Mouse (Mus musculus) liver, embryonic 11.5 days (tissue): Measurements from ENCODE around the gene Fgf22. TPM values are rescaled to one million over a fixed set of nuclear protein-coding genes. Genes with fewer than 3 reads are reported as not detected.

Experiments
- ATAC-seq: fragments of 200-750 bp; cut with Nextera tagmentation; replicated peaks from 2 replicates; pipeline ENCODE4 v1.8.0; 2017; ENCODE audit warnings: moderate number of reproducible peaks, mild to moderate bottlenecking, moderate TSS enrichment, moderate library complexity; ENCODE audit not compliant: low FRiP score
- DNase-seq: peaks from one replicate; pipeline ENCODE4 v3.0.0-alpha.2; 2017; ENCODE audit warnings: low spot score
- H3K27ac ChIP-seq: fragments of 300-500 bp; sonication (generic); 2 replicates; pipeline ENCODE4 v1.5.1; 2014; ENCODE audit warnings: mild to moderate bottlenecking, low read depth, low read length, control low read depth
- H3K27me3 ChIP-seq: fragments of 300-500 bp; sonication (generic); replicated peaks from 2 replicates; pipeline ENCODE4 v1.6.1; 2014; ENCODE audit warnings: low read length, mixed read lengths; ENCODE audit not compliant: control insufficient read depth, insufficient read depth
- H3K36me3 ChIP-seq: fragments of 300-500 bp; sonication (generic); 2 replicates; pipeline ENCODE4 v1.6.1; 2014; ENCODE audit warnings: mild to moderate bottlenecking, low read length, moderate library complexity, mixed read lengths; ENCODE audit not compliant: control insufficient read depth, insufficient read depth
- H3K4me1 ChIP-seq: fragments of 300-500 bp; sonication (generic); replicated peaks from 2 replicates; pipeline ENCODE4 v1.6.1; 2014; ENCODE audit warnings: low read length, mixed read lengths; ENCODE audit not compliant: control insufficient read depth, insufficient read depth
- H3K4me2 ChIP-seq: fragments of 300-500 bp; sonication (generic); 2 replicates; pipeline ENCODE4 v1.6.1; 2014; ENCODE audit warnings: mild to moderate bottlenecking, control low read depth, moderate library complexity
- H3K4me3 ChIP-seq: fragments of 300-500 bp; sonication (generic); 2 replicates; pipeline ENCODE4 v1.5.1; 2014; ENCODE audit warnings: low read depth, low read length, control low read depth
- H3K9ac ChIP-seq: fragments of 300-500 bp; sonication (generic); 2 replicates; pipeline ENCODE4 v1.6.1; 2014; ENCODE audit warnings: low read depth, low read length, control low read depth
- H3K9me3 ChIP-seq: fragments of 300-500 bp; sonication (generic); 2 replicates; pipeline ENCODE4 v1.6.1; 2016; ENCODE audit warnings: low read length, inconsistent platforms, mixed read lengths; ENCODE audit not compliant: control insufficient read depth
- WGBS: fragments of 180-500 bp; shearing (Covaris S2); extraction: QIAGEN DNeasy Blood & Tissue Kit; methylation state at CpG from one replicate; pipeline ENCODE4 v1.1.7; 2014; 5-methylcytosine and 5-hydroxymethylcytosine counted together
- polyA plus RNA-seq: library from polyadenylated mRNA; unstranded; fragments of >200 nt; fragmentation: Nextera tagmentation; extraction: Ambion mirVana; gene quantifications from 2 replicates; pipeline ENCODE4 v1.2.1, GENCODE M21; 2014

Fgf22 gene
- polyA plus RNA-seq: 0.23 TPM in 1 of 2 replicates, not detected in the other

DNA sequence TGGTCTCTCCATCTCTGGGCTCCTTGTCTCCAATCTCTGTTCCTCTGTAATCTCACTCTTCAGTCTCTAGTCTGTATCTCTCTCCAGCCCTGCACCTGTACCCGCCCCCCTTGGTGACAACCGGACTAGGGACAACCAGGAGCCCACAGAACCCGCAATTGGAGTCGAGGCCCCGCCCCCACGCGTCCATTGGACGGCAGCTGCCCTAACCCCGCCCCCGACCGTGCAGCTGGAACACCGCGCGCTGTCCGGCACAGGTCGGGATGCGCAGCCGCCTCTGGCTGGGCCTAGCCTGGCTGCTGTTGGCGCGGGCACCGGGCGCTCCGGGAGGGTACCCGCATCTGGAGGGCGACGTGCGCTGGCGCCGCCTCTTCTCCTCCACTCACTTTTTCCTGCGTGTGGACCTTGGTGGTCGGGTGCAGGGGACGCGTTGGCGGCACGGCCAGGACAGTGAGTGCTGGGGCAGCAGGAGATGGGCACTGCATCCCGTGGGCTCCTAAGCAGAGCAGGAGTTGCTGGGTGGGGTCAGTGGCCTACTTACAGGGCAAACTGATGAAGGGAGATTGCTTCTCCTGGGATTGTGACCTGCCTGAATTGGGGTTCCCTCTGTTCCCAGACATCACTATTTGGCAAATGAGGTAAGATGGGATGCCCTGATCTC, at the start of gene Fgf22:
Gene Fgf22, plus strand, starts transcription at position 221 of the 661 bp plus-strand sequence.
- peaks cover 2% of the 10 kb centered on the region; the same call in 1 of the 2 replicates for H3K27me3 ChIP-seq
- peaks cover 10% of the 10 kb centered on the region; the same call in 1 of the 2 replicates for H3K4me1 ChIP-seq
- H3K27ac ChIP-seq: no peak within 1 kb of the TSS
- DNase-seq (peak; percentile 72), ATAC-seq (peak; percentile 79)
- H3K9ac ChIP-seq: no peak within 1 kb of the TSS
- H3K4me2 ChIP-seq: peak within 1 kb of the TSS; percentile 77
- WGBS: 3% methylated on average over 35 of the region's 36 CpGs
- H3K9me3 ChIP-seq: no peaks in the 10 kb centered on the region
- peak within 1 kb of the TSS; percentile 35 for H3K4me3 ChIP-seq
- peaks cover 32% of the 10 kb centered on the region; the same call in 1 of the 2 replicates for H3K36me3 ChIP-seq

DNA sequence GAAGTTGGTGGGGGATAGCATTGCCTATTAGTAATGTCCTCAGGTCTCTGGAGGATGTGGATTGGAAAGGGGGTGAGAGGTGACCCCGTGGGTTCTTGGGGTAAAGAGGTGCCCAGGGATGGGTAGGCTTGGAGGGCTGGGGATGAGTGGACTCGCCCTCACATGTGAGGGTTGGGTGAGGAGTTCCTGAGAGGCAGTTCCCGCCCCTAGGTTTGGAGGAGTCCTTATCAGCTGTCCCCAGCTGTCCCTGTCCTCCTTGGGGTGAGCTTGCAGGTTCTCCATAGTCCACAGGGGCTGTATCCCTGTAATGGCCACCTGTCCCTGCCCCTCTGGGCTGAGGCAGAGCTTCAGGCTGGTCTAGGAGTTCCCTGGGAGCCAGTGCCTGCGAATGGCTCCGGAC, 48.9 kb upstream of the Fgf22 start:
- Histone ChIP-seq H3K36me3 (peaks cover 37% of the 10 kb centered on the region), H3K4me2 (peak overlapping the region; percentile 82), H3K4me1 (peaks cover 48% of the 10 kb centered on the region), H3K27me3 (no peaks in the 10 kb centered on the region), H3K27ac (peak overlapping the region; percentile 92), H3K4me3 (peak overlapping the region; percentile 95), H3K9ac (peak overlapping the region; percentile 98), H3K9me3 (no peaks in the 10 kb centered on the region)
- 52% methylated on average over 5 of the region's 5 CpGs for WGBS
- ATAC-seq: peak; percentile 78
- DNase-seq: peak; percentile 63

DNA sequence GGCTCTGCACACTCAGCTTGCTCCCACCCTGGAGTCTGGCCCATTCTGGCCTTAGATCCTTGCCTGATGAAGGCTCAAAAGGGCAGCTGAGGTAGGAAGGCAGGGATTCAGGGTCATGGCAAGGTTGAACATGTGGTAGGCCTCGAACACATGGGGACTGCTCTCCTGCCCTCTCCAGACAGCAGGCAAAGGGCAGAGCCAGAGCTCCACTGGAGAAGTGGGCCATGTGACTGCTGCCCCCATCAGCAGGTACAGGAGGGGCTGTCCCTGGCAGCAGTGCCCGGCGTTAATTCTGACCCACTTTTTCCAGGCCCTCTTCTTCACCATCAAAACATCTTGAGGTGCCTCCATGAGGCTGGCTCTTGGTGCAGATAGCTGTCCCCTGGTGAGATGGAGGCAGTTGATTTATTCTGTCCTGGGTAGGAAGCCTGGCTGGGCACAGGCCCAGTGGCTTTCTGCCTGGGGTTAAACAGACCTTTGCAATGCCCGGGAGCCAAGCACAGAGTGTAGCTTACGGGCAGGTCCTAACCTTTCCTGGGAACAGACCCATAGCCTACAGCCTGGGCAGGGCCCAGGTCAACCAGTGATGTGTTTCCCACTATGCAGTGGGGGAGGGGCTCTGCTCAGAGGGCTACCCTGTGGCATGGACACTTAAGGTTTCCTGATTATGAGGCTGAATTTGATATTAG, 48.3 kb upstream of the Fgf22 start:
- WGBS: 65% methylated on average over 5 of the region's 5 CpGs
- DNase-seq (no peak), ATAC-seq (no peak)
- peak overlapping the region; percentile 95 for H3K4me3 ChIP-seq
- H3K9ac ChIP-seq: peak overlapping the region; percentile 98
- H3K9me3 ChIP-seq: no peaks in the 10 kb centered on the region
- peaks cover 43% of the 10 kb centered on the region for H3K36me3 ChIP-seq
- peak overlapping the region; percentile 92 for H3K27ac ChIP-seq
- peak overlapping the region; percentile 82 for H3K4me2 ChIP-seq
- H3K4me1 ChIP-seq: peaks cover 44% of the 10 kb centered on the region
- H3K27me3 ChIP-seq: no peaks in the 10 kb centered on the region

DNA sequence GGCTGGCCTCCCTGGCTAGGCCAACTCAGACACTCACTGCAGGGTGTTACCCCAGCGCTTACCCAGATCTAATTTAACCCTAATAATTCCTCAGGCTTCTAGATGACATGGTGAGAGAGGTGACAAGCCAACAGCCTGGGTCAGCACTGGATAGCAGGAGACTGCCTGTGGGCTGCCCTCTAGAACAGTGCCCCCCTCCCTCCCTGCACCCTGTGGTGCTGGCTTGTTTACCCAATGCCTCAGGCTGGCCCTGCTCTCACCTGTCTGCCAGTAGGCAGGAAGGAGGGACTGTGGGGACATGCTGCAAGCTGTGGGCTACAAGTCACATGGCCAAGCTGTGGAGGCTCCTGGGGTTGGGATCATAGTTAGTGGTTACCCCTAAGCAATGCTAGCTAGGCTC, 47.7 kb upstream of the Fgf22 start:
- Histone ChIP-seq H3K9me3 (no peaks in the 10 kb centered on the region), H3K4me3 (peak overlapping the region; percentile 95), H3K4me2 (peak overlapping the region; percentile 82), H3K27me3 (no peaks in the 10 kb centered on the region), H3K4me1 (peaks cover 44% of the 10 kb centered on the region), H3K9ac (peak overlapping the region; percentile 98), H3K27ac (peak overlapping the region; percentile 92), H3K36me3 (peaks cover 48% of the 10 kb centered on the region)
- ATAC-seq (no peak), DNase-seq (no peak)
- 68% methylated on average over 1 of the region's 1 CpGs for WGBS

DNA sequence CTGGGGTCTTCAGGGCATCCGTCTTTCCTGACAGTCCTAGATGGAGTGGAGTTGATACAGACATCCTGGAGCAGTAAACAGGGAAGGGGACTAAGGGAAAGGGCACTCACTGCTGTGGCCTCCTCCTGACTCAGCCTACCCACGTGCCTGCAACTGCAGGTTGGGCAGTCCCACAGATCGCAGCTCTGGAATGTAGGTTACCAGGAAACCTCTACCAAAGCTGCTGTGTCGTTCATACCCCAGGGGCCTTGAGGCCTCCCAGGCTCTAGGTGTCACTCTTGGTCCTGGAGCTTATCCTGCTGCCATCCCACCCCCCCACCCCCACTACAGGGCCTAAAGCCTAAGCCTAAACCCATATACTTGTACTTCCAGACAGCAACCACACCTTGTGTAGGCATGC, 47.1 kb upstream of the Fgf22 start:
- H3K4me2 ChIP-seq: peak overlapping the region; percentile 82; the same call in 1 of the 2 replicates
- H3K9ac ChIP-seq: peak overlapping the region; percentile 98
- ATAC-seq: no peak
- no peaks in the 10 kb centered on the region for H3K27me3 ChIP-seq
- peaks cover 48% of the 10 kb centered on the region for H3K36me3 ChIP-seq
- whole genome bisulfite sequencing: 65% methylated on average over 4 of the region's 4 CpGs
- no peak overlapping the region for H3K27ac ChIP-seq
- no peak for DNase-seq
- H3K4me1 ChIP-seq: peaks cover 48% of the 10 kb centered on the region
- no peaks in the 10 kb centered on the region for H3K9me3 ChIP-seq
- peak overlapping the region; percentile 95 for H3K4me3 ChIP-seq

DNA sequence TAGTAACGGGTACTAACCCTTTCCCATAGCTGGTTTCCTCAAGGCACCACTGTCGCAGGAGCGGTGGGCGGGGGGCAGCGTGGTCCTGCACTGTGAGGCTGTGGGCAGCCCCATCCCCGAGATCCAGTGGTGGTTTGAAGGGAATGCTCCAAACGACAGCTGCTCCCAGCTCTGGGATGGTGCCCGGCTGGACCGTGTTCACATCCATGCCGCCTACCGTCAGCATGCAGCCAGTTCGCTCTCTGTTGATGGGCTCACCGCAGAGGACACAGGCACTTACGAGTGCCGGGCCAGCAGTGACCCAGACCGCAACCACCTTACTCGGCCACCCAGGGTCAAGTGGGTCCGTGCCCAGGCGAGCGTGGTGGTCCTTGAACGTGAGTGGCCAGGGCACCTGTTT, 46.2 kb upstream of the Fgf22 start:
- Histone ChIP-seq H3K9me3 (no peaks in the 10 kb centered on the region), H3K4me1 (peaks cover 52% of the 10 kb centered on the region)

DNA sequence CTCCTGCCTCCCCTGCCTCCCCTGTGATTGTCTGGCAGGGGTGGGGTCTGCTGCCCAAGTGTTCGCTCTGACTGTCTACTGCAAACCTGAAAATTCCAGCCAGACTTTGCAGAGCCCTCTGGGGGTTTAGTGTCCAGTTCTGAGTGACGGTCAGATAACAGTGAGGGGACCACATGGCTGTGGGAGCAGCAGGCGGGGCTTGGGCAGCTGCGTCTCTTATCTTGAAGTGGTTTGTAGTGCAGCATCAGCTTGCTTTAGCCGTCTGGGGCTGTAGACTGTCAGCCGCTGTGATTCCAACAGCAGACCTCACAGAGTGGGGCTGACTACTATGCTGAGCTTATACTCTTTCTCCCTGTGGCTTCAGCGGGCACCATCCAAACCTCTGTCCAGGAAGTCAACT, 45.6 kb upstream of the Fgf22 start:
- H3K4me3 ChIP-seq: no peak overlapping the region
- H3K4me1 ChIP-seq: peaks cover 52% of the 10 kb centered on the region
- 0 out of 2 replicates have a peak overlapping the region, but pooled peaks have one; percentile 16 for H3K27ac ChIP-seq
- DNase-seq: no peak
- no peak overlapping the region for H3K9ac ChIP-seq
- WGBS: 36% methylated on average over 7 of the region's 7 CpGs
- H3K27me3 ChIP-seq: no peaks in the 10 kb centered on the region; the same call in 1 of the 2 replicates
- no peak overlapping the region for H3K4me2 ChIP-seq
- H3K36me3 ChIP-seq: peaks cover 48% of the 10 kb centered on the region
- no peaks in the 10 kb centered on the region for H3K9me3 ChIP-seq
- no peak for ATAC-seq

More for the DNA sequence above, 46.2 kb upstream of the Fgf22 start:
- Histone ChIP-seq H3K36me3 (peaks cover 48% of the 10 kb centered on the region), H3K4me2 (0 out of 2 replicates have a peak overlapping the region, but pooled peaks have one; percentile 30), H3K27ac (no peak overlapping the region), H3K27me3 (no peaks in the 10 kb centered on the region), H3K4me3 (peak overlapping the region; percentile 19; the same call in 1 of the 2 replicates), H3K9ac (no peak overlapping the region)
- ATAC-seq (no peak), DNase-seq (no peak)
- WGBS: 91% methylated on average over 21 of the region's 21 CpGs

DNA sequence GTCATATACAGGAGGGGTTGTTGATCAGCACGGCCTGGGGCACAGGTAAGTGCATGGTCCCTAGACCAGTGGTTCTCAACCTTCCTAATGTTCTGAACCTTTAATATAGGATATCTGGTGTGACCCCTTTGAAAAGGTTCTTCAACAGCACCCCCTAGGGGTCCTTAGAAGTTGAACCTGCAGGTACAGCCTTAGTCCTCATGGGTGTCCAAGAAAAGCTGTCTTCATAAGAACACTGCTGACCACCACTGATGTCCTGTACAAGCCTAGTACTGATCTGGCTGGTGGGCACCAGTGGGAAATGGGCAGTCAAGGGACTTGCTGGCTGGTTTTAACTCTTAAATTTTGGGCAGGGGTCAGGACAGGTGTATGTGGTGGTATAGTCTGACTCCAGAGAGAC, 42.8 kb upstream of the Fgf22 start:
- H3K4me2 ChIP-seq: no peak overlapping the region; the same call in 1 of the 2 replicates
- H3K27me3 ChIP-seq: peaks cover 26% of the 10 kb centered on the region
- H3K9me3 ChIP-seq: no peaks in the 10 kb centered on the region
- H3K27ac ChIP-seq: no peak overlapping the region
- no peak overlapping the region for H3K4me3 ChIP-seq
- peaks cover 41% of the 10 kb centered on the region for H3K36me3 ChIP-seq
- WGBS: 86% methylated on average over 1 of the region's 1 CpGs
- DNase-seq: no peak
- peak; percentile 23 for ATAC-seq
- H3K4me1 ChIP-seq: peaks cover 33% of the 10 kb centered on the region
- no peak overlapping the region for H3K9ac ChIP-seq
